Mouse (Mus musculus): Measurements from ENCODE around the gene Lilra6.
"Not testable (repeated sequence)": the region's sequence is repeated elsewhere in the genome, so short reads cannot be mapped to it uniquely, and the experiment has no call there.

Lilra6 gene

GRCm38 (mm10) chr7:3915387-3915786 lies at the start of gene Lilra6:
Gene Lilra6 (minus strand): TSS chr7:3915503.
- not testable (repeated sequence) for DNase-seq (ENCODE audit: low spot score)

GRCm38 (mm10) chr7:3962017-3962416 lies 46.7 kb upstream of the Lilra6 start:
- DNase-seq (ENCODE audit: low spot score), result no peak

DNA sequence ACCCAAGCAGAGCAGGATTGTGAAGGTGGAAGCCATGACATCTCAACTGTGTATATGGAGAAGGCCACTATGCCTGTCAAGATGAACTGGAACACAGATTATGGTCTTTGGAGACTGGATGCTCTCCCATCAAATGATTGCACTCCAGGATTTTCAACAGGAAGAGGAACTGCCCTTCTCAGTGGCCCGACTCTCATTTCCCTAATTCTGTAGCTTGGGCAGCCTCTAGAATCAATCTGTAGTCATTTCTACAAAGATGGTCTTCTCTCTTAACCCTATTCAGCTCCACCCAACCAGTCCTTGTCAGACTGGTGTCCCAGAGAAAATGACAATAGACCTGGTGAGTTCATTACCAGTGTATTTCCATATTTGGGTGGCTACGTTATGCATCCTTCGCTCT lies 42.1 kb upstream of the Lilra6 start:
- DNase-seq (ENCODE audit: low spot score), result no peak

GRCm38 (mm10) chr7:3949159-3949558 lies 33.9 kb upstream of the Lilra6 start:
- no peak for DNase-seq (ENCODE audit: low spot score)

GRCm38 (mm10) chr7:3948223-3948622 lies 32.9 kb upstream of the Lilra6 start:
- DNase-seq (ENCODE audit: low spot score), result no peak

- no peak for DNase-seq (ENCODE audit: low spot score)
These were observed 30.8 kb upstream of the Lilra6 start for GRCm38 (mm10) chr7:3946117-3946516.

- DNase-seq (ENCODE audit: low spot score), result no peak
These were observed 25.6 kb upstream of the Lilra6 start for GRCm38 (mm10) chr7:3940915-3941314.

- DNase-seq (ENCODE audit: low spot score), result no peak
These were observed 24.7 kb upstream of the Lilra6 start for GRCm38 (mm10) chr7:3939866-3940525.

- DNase-seq (ENCODE audit: low spot score), result not testable (repeated sequence)
These were observed 20.2 kb upstream of the Lilra6 start for GRCm38 (mm10) chr7:3935473-3935872.

DNA sequence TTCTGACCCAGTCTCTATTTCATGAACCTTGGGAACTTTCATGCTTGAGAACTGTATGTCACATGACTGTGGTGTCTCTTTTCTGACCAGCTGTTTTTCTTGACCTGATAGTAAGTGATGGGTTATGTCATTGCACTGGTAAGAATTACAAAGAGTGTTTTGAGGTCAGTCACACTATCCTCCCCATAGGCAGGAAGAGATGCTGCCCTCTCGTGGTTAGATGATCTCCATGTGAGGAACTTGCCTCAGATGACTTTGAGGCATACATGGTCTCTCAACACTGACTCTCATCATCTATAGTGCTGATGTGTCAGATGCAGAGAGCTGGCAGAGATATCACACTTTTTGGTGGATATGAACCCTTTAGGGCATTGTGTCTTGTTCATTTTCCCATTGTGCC lies 11.6 kb downstream of the Lilra6 start:
- DNase-seq (ENCODE audit: low spot score), result no peak

GRCm38 (mm10) chr7:3898036-3898590 lies 17.2 kb downstream of the Lilra6 start, which contains the start of gene Gm14548:
Gene Gm14548 (minus strand): TSS chr7:3898120.
- not testable (repeated sequence) for DNase-seq (ENCODE audit: low spot score)

- DNase-seq (ENCODE audit: low spot score), result not testable (repeated sequence)
These were observed 40.3 kb downstream of the Lilra6 start for GRCm38 (mm10) chr7:3875032-3875431.
